Mouse (Mus musculus): Measurements from ENCODE around the gene Elovl5. TPM values are rescaled to one million over a fixed set of nuclear protein-coding genes. Genes with fewer than 3 reads are reported as not detected.

Elovl5 gene
- polyA plus RNA-seq, 1 experiment from 2014 or later, result 73.3 TPM

GRCm38 (mm10) chr9:77979000-77979399 lies 61.8 kb downstream of the Elovl5 start:
- no peak overlapping the region for H3K4me3 ChIP-seq (ENCODE audit: low read length)
- H3K36me3 ChIP-seq (ENCODE audit: control insufficient read depth, insufficient read depth, low read length), result peaks cover 20% of the 10 kb centered on the region; the same call in 1 of the 2 replicates
- WGBS, result 98% methylated on average over 7 of the region's 7 CpGs

GRCm38 (mm10) chr9:77982616-77983015 lies 65.5 kb downstream of the Elovl5 start:
- Histone ChIP-seq H3K27me3 (replicated peaks; ENCODE audit: control insufficient read depth, insufficient read depth, low read length) (no peaks in the 10 kb centered on the region), H3K4me2 (ENCODE audit: low read length) (no peak overlapping the region), H3K9ac (ENCODE audit: low read depth, low read length) (no peak overlapping the region), H3K4me3 (ENCODE audit: low read length) (no peak overlapping the region), H3K9me3 (ENCODE audit: control insufficient read depth, low read length) (no peaks in the 10 kb centered on the region), H3K27ac (ENCODE audit: low read depth, low read length) (no peak overlapping the region), H3K4me1 (ENCODE audit: control insufficient read depth, insufficient read depth, low read depth, low read length) (no peaks in the 10 kb centered on the region; the same call in 1 of the 2 replicates), H3K36me3 (ENCODE audit: control insufficient read depth, insufficient read depth, low read length) (peaks cover 16% of the 10 kb centered on the region; the same call in 1 of the 2 replicates)
- 86% methylated on average over 16 of the region's 16 CpGs for WGBS
- no peak for ATAC-seq

More at GRCm38 (mm10) chr9:77979000-77979399, 61.8 kb downstream of the Elovl5 start:
- no peaks in the 10 kb centered on the region for H3K4me1 ChIP-seq (ENCODE audit: control insufficient read depth, insufficient read depth, low read depth, low read length)
- H3K4me2 ChIP-seq (ENCODE audit: low read length), result no peak overlapping the region
- H3K9ac ChIP-seq (ENCODE audit: low read depth, low read length), result no peak overlapping the region
- no peak overlapping the region for H3K27ac ChIP-seq (ENCODE audit: low read depth, low read length)
- no peaks in the 10 kb centered on the region for H3K27me3 ChIP-seq (replicated peaks; ENCODE audit: control insufficient read depth, insufficient read depth, low read length)
- no peak for ATAC-seq
- H3K9me3 ChIP-seq (ENCODE audit: control insufficient read depth, low read length), result no peaks in the 10 kb centered on the region

GRCm38 (mm10) chr9:77983521-77983920 lies 66.4 kb downstream of the Elovl5 start:
- Histone ChIP-seq H3K27ac (ENCODE audit: low read depth, low read length) (no peak overlapping the region), H3K4me2 (ENCODE audit: low read length) (no peak overlapping the region), H3K9me3 (ENCODE audit: control insufficient read depth, low read length) (no peaks in the 10 kb centered on the region), H3K27me3 (replicated peaks; ENCODE audit: control insufficient read depth, insufficient read depth, low read length) (no peaks in the 10 kb centered on the region), H3K9ac (ENCODE audit: low read depth, low read length) (no peak overlapping the region), H3K36me3 (ENCODE audit: control insufficient read depth, insufficient read depth, low read length) (peaks cover 16% of the 10 kb centered on the region; the same call in 1 of the 2 replicates), H3K4me1 (ENCODE audit: control insufficient read depth, insufficient read depth, low read depth, low read length) (no peaks in the 10 kb centered on the region; the same call in 1 of the 2 replicates), H3K4me3 (ENCODE audit: low read length) (no peak overlapping the region)
- ATAC-seq, result no peak
- WGBS, result 92% methylated on average over 6 of the region's 6 CpGs

- Histone ChIP-seq H3K9me3 (ENCODE audit: control insufficient read depth, low read length) (no peaks in the 10 kb centered on the region), H3K36me3 (ENCODE audit: control insufficient read depth, insufficient read depth, low read length) (peaks cover 11% of the 10 kb centered on the region; the same call in 1 of the 2 replicates), H3K4me1 (ENCODE audit: control insufficient read depth, insufficient read depth, low read depth, low read length) (no peaks in the 10 kb centered on the region; the same call in 1 of the 2 replicates), H3K9ac (ENCODE audit: low read depth, low read length) (no peak overlapping the region), H3K27me3 (replicated peaks; ENCODE audit: control insufficient read depth, insufficient read depth, low read length) (no peaks in the 10 kb centered on the region), H3K4me3 (ENCODE audit: low read length) (no peak overlapping the region), H3K27ac (ENCODE audit: low read depth, low read length) (no peak overlapping the region), H3K4me2 (ENCODE audit: low read length) (no peak overlapping the region)
- ATAC-seq, result 0 out of 2 replicates have a peak, but pooled peaks have one; percentile 29
- WGBS, result 70% methylated on average over 8 of the region's 8 CpGs
These were observed 69.1 kb downstream of the Elovl5 start for GRCm38 (mm10) chr9:77986153-77986795.

- no peak overlapping the region for H3K4me3 ChIP-seq (ENCODE audit: low read length)
- no peaks in the 10 kb centered on the region for H3K9me3 ChIP-seq (ENCODE audit: control insufficient read depth, low read length)
- no peak for ATAC-seq
- H3K27me3 ChIP-seq (replicated peaks; ENCODE audit: control insufficient read depth, insufficient read depth, low read length), result no peaks in the 10 kb centered on the region
- H3K4me1 ChIP-seq (ENCODE audit: control insufficient read depth, insufficient read depth, low read depth, low read length), result no peaks in the 10 kb centered on the region; the same call in 1 of the 2 replicates
- WGBS, result 65% methylated on average over 8 of the region's 8 CpGs
- no peak overlapping the region for H3K27ac ChIP-seq (ENCODE audit: low read depth, low read length)
- 0 out of 2 replicates have a peak, but pooled peaks cover 2% of the 10 kb centered on the region for H3K36me3 ChIP-seq (ENCODE audit: control insufficient read depth, insufficient read depth, low read length)
- no peak overlapping the region for H3K9ac ChIP-seq (ENCODE audit: low read depth, low read length)
- no peak overlapping the region for H3K4me2 ChIP-seq (ENCODE audit: low read length)
These were observed 72.5 kb downstream of the Elovl5 start for GRCm38 (mm10) chr9:77989626-77990025.

GRCm38 (mm10) chr9:77990278-77990677 lies 73.1 kb downstream of the Elovl5 start:
- Histone ChIP-seq H3K4me3 (ENCODE audit: low read length) (no peak overlapping the region), H3K4me1 (ENCODE audit: control insufficient read depth, insufficient read depth, low read depth, low read length) (no peaks in the 10 kb centered on the region; the same call in 1 of the 2 replicates), H3K4me2 (ENCODE audit: low read length) (no peak overlapping the region), H3K9me3 (ENCODE audit: control insufficient read depth, low read length) (no peaks in the 10 kb centered on the region), H3K27me3 (replicated peaks; ENCODE audit: control insufficient read depth, insufficient read depth, low read length) (no peaks in the 10 kb centered on the region), H3K36me3 (ENCODE audit: control insufficient read depth, insufficient read depth, low read length) (no peaks in the 10 kb centered on the region), H3K9ac (ENCODE audit: low read depth, low read length) (no peak overlapping the region), H3K27ac (ENCODE audit: low read depth, low read length) (no peak overlapping the region)
- WGBS, result 67% methylated on average over 8 of the region's 8 CpGs
- ATAC-seq, result no peak

- Histone ChIP-seq H3K9me3 (ENCODE audit: control insufficient read depth, low read length) (no peaks in the 10 kb centered on the region), H3K27me3 (replicated peaks; ENCODE audit: control insufficient read depth, insufficient read depth, low read length) (no peaks in the 10 kb centered on the region), H3K27ac (ENCODE audit: low read depth, low read length) (no peak overlapping the region), H3K4me3 (ENCODE audit: low read length) (no peak overlapping the region), H3K9ac (ENCODE audit: low read depth, low read length) (no peak overlapping the region), H3K4me1 (ENCODE audit: control insufficient read depth, insufficient read depth, low read depth, low read length) (no peaks in the 10 kb centered on the region), H3K4me2 (ENCODE audit: low read length) (no peak overlapping the region), H3K36me3 (ENCODE audit: control insufficient read depth, insufficient read depth, low read length) (no peaks in the 10 kb centered on the region)
- no peak for ATAC-seq
- WGBS, result 95% methylated on average over 4 of the region's 4 CpGs
These were observed 74.5 kb downstream of the Elovl5 start for GRCm38 (mm10) chr9:77991650-77992049.

GRCm38 (mm10) chr9:77992276-77992675 lies 75.1 kb downstream of the Elovl5 start:
- Histone ChIP-seq H3K4me3 (ENCODE audit: low read length) (no peak overlapping the region), H3K4me2 (ENCODE audit: low read length) (no peak overlapping the region), H3K27ac (ENCODE audit: low read depth, low read length) (no peak overlapping the region), H3K4me1 (ENCODE audit: control insufficient read depth, insufficient read depth, low read depth, low read length) (no peaks in the 10 kb centered on the region), H3K9me3 (ENCODE audit: control insufficient read depth, low read length) (no peaks in the 10 kb centered on the region), H3K36me3 (ENCODE audit: control insufficient read depth, insufficient read depth, low read length) (no peaks in the 10 kb centered on the region), H3K9ac (ENCODE audit: low read depth, low read length) (no peak overlapping the region), H3K27me3 (replicated peaks; ENCODE audit: control insufficient read depth, insufficient read depth, low read length) (no peaks in the 10 kb centered on the region)
- ATAC-seq, result no peak
- 87% methylated on average over 6 of the region's 6 CpGs for WGBS

GRCm38 (mm10) chr9:77993101-77993500 lies 75.9 kb downstream of the Elovl5 start:
- WGBS, result 89% methylated on average over 1 of the region's 1 CpGs
- no peak overlapping the region for H3K4me2 ChIP-seq (ENCODE audit: low read length)

More at GRCm38 (mm10) chr9:77993101-77993500, 75.9 kb downstream of the Elovl5 start:
- Histone ChIP-seq H3K27ac (ENCODE audit: low read depth, low read length) (no peak overlapping the region), H3K27me3 (replicated peaks; ENCODE audit: control insufficient read depth, insufficient read depth, low read length) (no peaks in the 10 kb centered on the region), H3K4me1 (ENCODE audit: control insufficient read depth, insufficient read depth, low read depth, low read length) (no peaks in the 10 kb centered on the region), H3K9ac (ENCODE audit: low read depth, low read length) (no peak overlapping the region), H3K9me3 (ENCODE audit: control insufficient read depth, low read length) (no peaks in the 10 kb centered on the region), H3K36me3 (ENCODE audit: control insufficient read depth, insufficient read depth, low read length) (no peaks in the 10 kb centered on the region), H3K4me3 (ENCODE audit: low read length) (no peak overlapping the region)
- ATAC-seq, result no peak
